Mouse (Mus musculus): ENCODE data around the gene Pole3. TPM values are rescaled to one million over a fixed set of nuclear protein-coding genes. Genes with fewer than 3 reads are reported as not detected.
A peak's percentile ranks its signal among the peaks of the same experiment; 100 is the strongest.
"Not testable (repeated sequence)": the region's sequence is repeated elsewhere in the genome, so short reads cannot be mapped to it uniquely, and the experiment has no call there.

The Pole3 gene
- polyA plus RNA-seq, 1 experiment from 2014 or later: 89.5 TPM

- no peak overlapping the region for H3K4me2 ChIP-seq
- H3K4me1 ChIP-seq: no peaks in the 10 kb centered on the region
- no peaks in the 10 kb centered on the region for H3K9me3 ChIP-seq
- H3K27ac ChIP-seq: no peak overlapping the region
- ATAC-seq (ENCODE audit: borderline replicate concordance, extremely low read depth, low FRiP score, low TSS enrichment): no peak
- 72% methylated on average over 8 of the region's 8 CpGs for WGBS
- H3K9ac ChIP-seq: no peak overlapping the region
- no peak overlapping the region for H3K4me3 ChIP-seq
- no peaks in the 10 kb centered on the region for H3K36me3 ChIP-seq
- no peaks in the 10 kb centered on the region for H3K27me3 ChIP-seq
Measured at GRCm38 (mm10) chr4:62485450-62486161, 39.3 kb downstream of the Pole3 start.

- Histone ChIP-seq H3K9me3 (no peaks in the 10 kb centered on the region), H3K4me2 (no peak overlapping the region), H3K4me1 (no peaks in the 10 kb centered on the region), H3K27ac (no peak overlapping the region), H3K4me3 (no peak overlapping the region), H3K9ac (no peak overlapping the region), H3K36me3 (no peaks in the 10 kb centered on the region), H3K27me3 (no peaks in the 10 kb centered on the region)
- WGBS: 67% methylated on average over 3 of the region's 3 CpGs
- no peak for ATAC-seq (ENCODE audit: borderline replicate concordance, extremely low read depth, low FRiP score, low TSS enrichment)
Measured at GRCm38 (mm10) chr4:62484928-62485327, 39.9 kb downstream of the Pole3 start.

- H3K27ac ChIP-seq: peak overlapping the region; percentile 23; the same call in 1 of the 2 replicates
- H3K27me3 ChIP-seq: no peaks in the 10 kb centered on the region
- 0 out of 2 replicates have a peak overlapping the region, but pooled peaks have one; percentile 47 for H3K9ac ChIP-seq
- H3K4me3 ChIP-seq: peak overlapping the region; percentile 54
- 27% methylated on average over 10 of the region's 10 CpGs for WGBS
- H3K4me2 ChIP-seq: peak overlapping the region; percentile 84
- no peak for ATAC-seq (ENCODE audit: borderline replicate concordance, extremely low read depth, low FRiP score, low TSS enrichment)
- H3K36me3 ChIP-seq: no peaks in the 10 kb centered on the region
- H3K4me1 ChIP-seq: peaks cover 14% of the 10 kb centered on the region
- H3K9me3 ChIP-seq: no peaks in the 10 kb centered on the region
Measured at GRCm38 (mm10) chr4:62480709-62481605, 43.9 kb downstream of the Pole3 start.

GRCm38 (mm10) chr4:62479937-62480708 is 44.7 kb downstream of the Pole3 start, which contains the start of gene Bspry:
Gene Bspry (plus strand): TSS chr4:62480053.
- peak; percentile 74 for ATAC-seq (ENCODE audit: borderline replicate concordance, extremely low read depth, low FRiP score, low TSS enrichment)
- H3K4me3 ChIP-seq: peak within 1 kb of the TSS; percentile 54
- H3K9me3 ChIP-seq: no peaks in the 10 kb centered on the region
- no peaks in the 10 kb centered on the region for H3K27me3 ChIP-seq
- H3K9ac ChIP-seq: peak within 1 kb of the TSS; percentile 47
- under 1% methylated on average over 71 of the region's 71 CpGs for WGBS
- peak within 1 kb of the TSS; percentile 77 for H3K27ac ChIP-seq
- H3K4me2 ChIP-seq: peak within 1 kb of the TSS; percentile 84
- no peaks in the 10 kb centered on the region for H3K36me3 ChIP-seq
- peaks cover 14% of the 10 kb centered on the region for H3K4me1 ChIP-seq

- Histone ChIP-seq H3K4me1 (peaks cover 14% of the 10 kb centered on the region), H3K27ac (0 out of 2 replicates have a peak overlapping the region, but pooled peaks have one; percentile 41), H3K9ac (peak overlapping the region; percentile 47; the same call in 1 of the 2 replicates), H3K4me2 (peak overlapping the region; percentile 84), H3K4me3 (peak overlapping the region; percentile 54)
- not testable (repeated sequence) for H3K36me3 ChIP-seq; H3K9me3 ChIP-seq; H3K27me3 ChIP-seq; ATAC-seq (ENCODE audit: borderline replicate concordance, extremely low read depth, low FRiP score, low TSS enrichment)
- WGBS: 12% methylated on average over 11 of the region's 11 CpGs
Measured at GRCm38 (mm10) chr4:62479593-62479936, 45.3 kb downstream of the Pole3 start.

GRCm38 (mm10) chr4:62477542-62478244 is 47.2 kb downstream of the Pole3 start:
- ATAC-seq (ENCODE audit: borderline replicate concordance, extremely low read depth, low FRiP score, low TSS enrichment): peak; percentile 64
- no peak overlapping the region for H3K9ac ChIP-seq
- peak overlapping the region; percentile 77 for H3K27ac ChIP-seq
- H3K9me3 ChIP-seq: no peaks in the 10 kb centered on the region
- WGBS: 65% methylated on average over 6 of the region's 6 CpGs
- peaks cover 14% of the 10 kb centered on the region for H3K4me1 ChIP-seq
- H3K36me3 ChIP-seq: no peaks in the 10 kb centered on the region
- H3K27me3 ChIP-seq: no peaks in the 10 kb centered on the region
- no peak overlapping the region for H3K4me3 ChIP-seq
- H3K4me2 ChIP-seq: no peak overlapping the region; the same call in 1 of the 2 replicates

GRCm38 (mm10) chr4:62475793-62476192 is 49.1 kb downstream of the Pole3 start:
- WGBS: 52% methylated on average over 6 of the region's 6 CpGs
- ATAC-seq (ENCODE audit: borderline replicate concordance, extremely low read depth, low FRiP score, low TSS enrichment): no peak
- no peak overlapping the region for H3K9ac ChIP-seq
- H3K9me3 ChIP-seq: no peaks in the 10 kb centered on the region
- no peak overlapping the region; the same call in 1 of the 2 replicates for H3K4me2 ChIP-seq
- peaks cover 14% of the 10 kb centered on the region for H3K4me1 ChIP-seq
- no peaks in the 10 kb centered on the region for H3K36me3 ChIP-seq
- H3K27ac ChIP-seq: peak overlapping the region; percentile 76
- no peaks in the 10 kb centered on the region for H3K27me3 ChIP-seq
- no peak overlapping the region for H3K4me3 ChIP-seq

- no peaks in the 10 kb centered on the region for H3K27me3 ChIP-seq
Measured at GRCm38 (mm10) chr4:62475131-62475530, 49.7 kb downstream of the Pole3 start.

More at GRCm38 (mm10) chr4:62475131-62475530, 49.7 kb downstream of the Pole3 start:
- peaks cover 17% of the 10 kb centered on the region for H3K4me1 ChIP-seq
- ATAC-seq (ENCODE audit: borderline replicate concordance, extremely low read depth, low FRiP score, low TSS enrichment): no peak
- no peak overlapping the region for H3K4me3 ChIP-seq
- H3K36me3 ChIP-seq: no peaks in the 10 kb centered on the region
- H3K4me2 ChIP-seq: no peak overlapping the region
- no peak overlapping the region for H3K9ac ChIP-seq
- peak overlapping the region; percentile 76 for H3K27ac ChIP-seq
- no peaks in the 10 kb centered on the region for H3K9me3 ChIP-seq
- whole genome bisulfite sequencing: 60% methylated on average over 2 of the region's 2 CpGs

Other genes starting within 250 kb of the Pole3 start
- gene Fkbp15, start 164.5 kb downstream of the Pole3 start, polyA plus RNA-seq (2015; fragmentation: Nextera tagmentation; extraction: Ambion mirVana): 24.9 and 25.2 TPM in 2 replicates
- 48.3 and 51.7 TPM in 2 replicates for gene Slc31a1, start 164.3 kb downstream of the Pole3 start, polyA plus RNA-seq (2015; fragmentation: Nextera tagmentation; extraction: Ambion mirVana)
- gene Cdc26, start 116.4 kb downstream of the Pole3 start, polyA plus RNA-seq (2015; fragmentation: Nextera tagmentation; extraction: Ambion mirVana): 152 and 158 TPM in 2 replicates
- gene Prpf4, start 116.3 kb downstream of the Pole3 start, polyA plus RNA-seq (2015; fragmentation: Nextera tagmentation; extraction: Ambion mirVana): 22.4 and 23.3 TPM in 2 replicates
- gene Rnf183, start 89.8 kb downstream of the Pole3 start, polyA plus RNA-seq (2015; fragmentation: Nextera tagmentation; extraction: Ambion mirVana): 0.14 TPM in 1 of 2 replicates, not detected in the other
- 12.9 and 13.0 TPM in 2 replicates for gene Wdr31, start 54.2 kb downstream of the Pole3 start, polyA plus RNA-seq (2015; fragmentation: Nextera tagmentation; extraction: Ambion mirVana)
- gene Bspry, start 45.0 kb downstream of the Pole3 start, polyA plus RNA-seq (2015; fragmentation: Nextera tagmentation; extraction: Ambion mirVana): 36.7 and 44.0 TPM in 2 replicates
- 18.6 and 21.1 TPM in 2 replicates for gene Hdhd3, start 21.6 kb downstream of the Pole3 start, polyA plus RNA-seq (2015; fragmentation: Nextera tagmentation; extraction: Ambion mirVana)
- 116 and 117 TPM in 2 replicates for gene Alad, start 5.2 kb downstream of the Pole3 start, polyA plus RNA-seq (2015; fragmentation: Nextera tagmentation; extraction: Ambion mirVana)
- gene 4933430I17Rik, start 301 bp upstream of the Pole3 start, polyA plus RNA-seq (2015; fragmentation: Nextera tagmentation; extraction: Ambion mirVana): 0.47 and 0.72 TPM in 2 replicates
- 52.8 and 53.5 TPM in 2 replicates for gene Rgs3, start 34.8 kb upstream of the Pole3 start, polyA plus RNA-seq (2015; fragmentation: Nextera tagmentation; extraction: Ambion mirVana)